In the genomic region with DNA sequence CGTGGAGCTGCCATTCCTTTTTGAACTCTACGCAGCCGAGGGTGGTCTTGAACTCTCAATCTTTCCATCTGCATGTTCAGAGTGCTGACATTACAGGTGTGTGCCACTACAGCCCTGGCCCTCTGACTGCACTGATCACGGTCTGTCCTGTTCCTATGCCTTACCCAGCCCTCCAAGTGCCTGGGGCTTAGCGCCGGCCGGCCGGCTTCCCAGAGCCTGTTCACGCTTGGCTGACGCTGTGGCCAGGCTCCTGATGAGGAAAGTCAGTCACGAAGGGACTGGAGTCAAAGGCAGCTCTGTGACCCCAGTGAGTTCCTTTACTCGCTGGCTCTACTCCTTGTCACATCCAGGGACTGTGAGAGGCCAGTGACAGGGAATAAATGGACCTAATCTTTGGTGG, we compare ENCODE assay signal across 10 mouse cellular contexts. TPM values are rescaled to one million over a fixed set of nuclear protein-coding genes. Genes with fewer than 3 reads are reported as not detected.
DNase-seq lines count a peak whose midpoint lies in the region; ATAC-seq lines count a peak whose summit lies in the region.
"Had no signal": no experiment of that assay in that cellular context is flagged by ENCODE, and none has a peak within 500 bp of the region (broad histone marks: within the 10 kb centered on the region; RNA-seq: fewer than 3 reads in every experiment).

No protein-coding gene starts in this region.

- H3K9me3 ChIP-seq in midbrain, embryonic 10.5 days (replicated peaks): no peaks in the 10 kb centered on the region
- H3K9me3 ChIP-seq in midbrain, embryonic 15.5 days: no peaks in the 10 kb centered on the region
- H3K9me3 ChIP-seq in limb, embryonic 10.5 days (replicated peaks): no peaks in the 10 kb centered on the region
- H3K9me3 ChIP-seq: limb, embryonic 15.5 days had no signal

- peaks cover 10% of the 10 kb centered on the region; the same call in 1 of the 2 replicates for H3K27me3 ChIP-seq in midbrain, embryonic 10.5 days (ENCODE audit: low read depth, poor library complexity, severe bottlenecking)
- no peaks in the 10 kb centered on the region; the same call in 1 of the 2 replicates for H3K27me3 ChIP-seq in midbrain, embryonic 15.5 days (replicated peaks)
- no peaks in the 10 kb centered on the region for H3K27me3 ChIP-seq in limb, embryonic 10.5 days (ENCODE audit: low read depth, poor library complexity, severe bottlenecking)
- H3K27me3 ChIP-seq: limb, embryonic 15.5 days had no signal

- H3K36me3 ChIP-seq in midbrain, embryonic 10.5 days: no peaks in the 10 kb centered on the region
- H3K36me3 ChIP-seq in midbrain, embryonic 15.5 days (replicated peaks): no peaks in the 10 kb centered on the region
- no peaks in the 10 kb centered on the region for H3K36me3 ChIP-seq in limb, embryonic 10.5 days
- H3K36me3 ChIP-seq: limb, embryonic 15.5 days had no signal

- 34% methylated on average over 12 of the region's 12 CpGs for WGBS in midbrain, embryonic 10.5 days
- 29% methylated on average over 12 of the region's 12 CpGs for WGBS in midbrain, embryonic 15.5 days
- WGBS in limb, embryonic 10.5 days: 70% methylated on average over 12 of the region's 12 CpGs

- H3K9ac ChIP-seq in midbrain, embryonic 15.5 days: no peak overlapping the region
- H3K9ac ChIP-seq: limb, embryonic 15.5 days; lung, embryonic 14.5 days had no signal

- H3K4me3 ChIP-seq in midbrain, embryonic 10.5 days: no peak overlapping the region
- H3K4me3 ChIP-seq in midbrain, embryonic 15.5 days: no peak overlapping the region
- H3K4me3 ChIP-seq in limb, embryonic 10.5 days: no peak overlapping the region
- H3K4me3 ChIP-seq: limb, embryonic 15.5 days had no signal

- no peak overlapping the region for H3K27ac ChIP-seq in midbrain, embryonic 10.5 days (replicated peaks)
- H3K27ac ChIP-seq in midbrain, embryonic 15.5 days: no peak overlapping the region
- H3K27ac ChIP-seq in limb, embryonic 10.5 days: no peak overlapping the region

- ATAC-seq in midbrain, embryonic 15.5 days (replicated peaks): no peak

- peaks cover 43% of the 10 kb centered on the region for H3K4me1 ChIP-seq in midbrain, embryonic 10.5 days
- H3K4me1 ChIP-seq in midbrain, embryonic 15.5 days: peaks cover 7% of the 10 kb centered on the region
- H3K4me1 ChIP-seq in limb, embryonic 10.5 days: peaks cover 43% of the 10 kb centered on the region

- H3K4me2 ChIP-seq in midbrain, embryonic 15.5 days: no peak overlapping the region
- H3K4me2 ChIP-seq: lung, embryonic 14.5 days had no signal

- peak; percentile 54 for DNase-seq in embryo, embryonic 10 days (ENCODE audit: low spot score)
- DNase-seq in embryo, embryonic 10.5 days (ENCODE audit: low spot score): no peak
- peak; percentile 58 for DNase-seq in midbrain, embryonic 10.5 days (ENCODE audit: low spot score)
- DNase-seq in kidney, postnatal 14 days: peak; percentile 85
- DNase-seq in limb, embryonic 10.5 days (ENCODE audit: low spot score): no peak
- no peak for DNase-seq in cerebellum, adult 9-10 months
- no peak for DNase-seq in testis, postnatal 10 days (ENCODE audit: low spot score)
- DNase-seq: lung, embryonic 14.5 days had no signal

RNA-seq across cellular contexts. Expression of a gene that starts 29.7 kb away (rescaled TPM):
- polyA plus RNA-seq in midbrain, embryonic 10.5 days (2016; fragmentation: Nextera tagmentation; extraction: Ambion mirVana): 3.5 and 5.4 TPM in 2 replicates
- polyA plus RNA-seq in midbrain, embryonic 15.5 days (2015; fragmentation: Nextera tagmentation; extraction: Ambion mirVana): 4.9 TPM in 2 replicates
- polyA plus RNA-seq in limb, embryonic 10.5 days (2016; fragmentation: Nextera tagmentation; extraction: Ambion mirVana): 3.6 and 3.9 TPM in 2 replicates

RNA-seq across cellular contexts. Expression of a gene that starts 46.6 kb away (rescaled TPM):
- polyA plus RNA-seq in midbrain, embryonic 10.5 days (2016; fragmentation: Nextera tagmentation; extraction: Ambion mirVana): 79.7 and 86.6 TPM in 2 replicates
- 48.4 and 52.2 TPM in 2 replicates for polyA plus RNA-seq in midbrain, embryonic 15.5 days (2015; fragmentation: Nextera tagmentation; extraction: Ambion mirVana)
- polyA plus RNA-seq in limb, embryonic 10.5 days (2016; fragmentation: Nextera tagmentation; extraction: Ambion mirVana): 76.2 and 76.4 TPM in 2 replicates

Comparison
In these comparisons a context has a peak if more than half of its experiments do, and no peak if none do; other contexts are left out.
1. DNase-seq: peak in embryo, embryonic 10 days (single experiment), midbrain, embryonic 10.5 days (single experiment) and kidney, postnatal 14 days (single experiment); none in embryo, embryonic 10.5 days (single experiment), limb, embryonic 10.5 days (single experiment), cerebellum, adult 9-10 months (single experiment) and testis, postnatal 10 days (single experiment).